Mouse (Mus musculus) small intestine, adult 2 months (tissue): Measurements from ENCODE around the gene Bbs9.

Source experiments
- CTCF ChIP-seq: fragments of 200-500 bp; IDR thresholded peaks from 2 replicates; pipeline ENCODE4 v1.5.1; 2012; ENCODE audit warnings: low read depth, mild to moderate bottlenecking, control low read depth, inconsistent platforms, low read length, moderate library complexity, mixed read lengths; ENCODE audit not compliant: insufficient replicate concordance, insufficient read length; ENCODE audit errors: extremely low read depth
- POLR2A ChIP-seq: fragments of 200-500 bp; IDR thresholded peaks from 2 replicates; pipeline ENCODE4 v1.6.1; 2012; ENCODE audit warnings: low read depth, mild to moderate bottlenecking, control low read depth, inconsistent platforms, low read length, moderate library complexity

GRCm38 (mm10) chr9:22800675-22801074 lies 325.2 kb downstream of the Bbs9 start:
- TF ChIP-seq CTCF: no peak
- TF ChIP-seq POLR2A: no peak
